Mouse (Mus musculus): ENCODE data around the gene Fam184b. TPM values are rescaled to one million over a fixed set of nuclear protein-coding genes. Genes with fewer than 3 reads are reported as not detected.

Fam184b gene
- total RNA-seq, 4 experiments from 2014 or later: 0.06 to 0.09 TPM; not detected in 2

DNA sequence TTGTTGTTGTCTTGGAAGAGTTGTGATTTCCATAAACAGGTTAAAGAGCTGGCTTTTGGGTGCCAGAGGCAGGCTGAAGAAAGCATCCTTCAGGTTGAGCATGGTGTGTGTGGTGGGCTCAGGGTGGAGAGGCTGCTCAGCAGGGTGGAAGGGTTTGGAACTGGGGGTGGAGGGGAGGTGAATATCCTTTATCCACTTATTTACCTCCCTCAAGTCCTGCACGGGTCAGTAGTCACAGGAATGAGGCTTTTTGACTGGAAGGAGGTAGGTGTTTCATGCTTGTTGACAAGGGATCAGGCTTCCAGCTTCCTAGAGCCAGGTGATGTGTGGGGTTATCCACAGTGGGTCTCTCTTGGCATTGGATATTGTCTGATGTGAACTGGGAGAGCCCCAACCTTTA lies 124.8 kb downstream of the Fam184b start:
- DNase-seq (ENCODE audit: low spot score): no peak

GRCm38 (mm10) chr5:45513511-45513910 lies 125.9 kb downstream of the Fam184b start:
- DNase-seq (ENCODE audit: low spot score): no peak

DNA sequence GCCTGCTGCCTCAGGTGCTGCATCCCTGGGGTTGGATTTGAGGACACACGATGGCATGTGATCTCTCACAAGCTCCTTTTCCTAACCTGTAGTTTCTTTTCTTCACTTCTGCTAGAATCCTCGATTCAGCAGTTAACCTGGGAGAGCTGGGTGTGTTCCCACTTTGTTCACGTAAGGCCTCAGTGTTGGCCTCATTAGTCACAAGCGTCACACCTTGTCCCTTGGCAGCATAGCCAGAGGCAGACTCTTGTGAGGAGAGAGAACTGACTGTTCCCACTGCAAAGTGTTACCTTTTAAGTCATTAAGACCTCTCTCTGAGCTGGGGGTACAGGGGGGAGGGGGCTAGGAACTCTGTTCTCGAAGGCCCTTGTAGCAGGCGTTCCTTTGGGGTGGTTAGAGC lies 126.5 kb downstream of the Fam184b start:
- no peak for DNase-seq (ENCODE audit: low spot score)

DNA sequence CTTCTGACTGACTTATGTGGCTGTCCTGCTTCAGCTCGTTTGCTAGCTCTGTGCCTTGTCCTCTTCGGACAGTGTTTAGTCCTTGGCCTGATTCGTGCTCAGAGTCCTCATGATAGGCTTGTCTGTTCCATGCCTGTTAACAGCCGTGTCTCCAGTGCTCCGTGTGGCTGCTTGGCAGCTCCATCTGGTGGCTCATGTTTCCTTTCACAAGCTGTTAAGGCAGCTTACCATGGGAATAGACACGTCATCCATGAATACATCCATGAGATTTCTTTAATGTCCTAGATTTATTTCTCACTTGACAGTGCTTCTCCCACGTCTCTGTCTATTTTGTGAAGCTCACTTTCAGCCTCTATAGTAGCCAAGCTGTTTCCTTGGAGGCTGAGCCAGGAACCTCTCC lies 129.3 kb downstream of the Fam184b start:
- DNase-seq (ENCODE audit: low spot score): no peak

GRCm38 (mm10) chr5:45497564-45497963 lies 141.8 kb downstream of the Fam184b start:
- no peak for DNase-seq (ENCODE audit: low spot score)

GRCm38 (mm10) chr5:45496930-45497550 lies 142.4 kb downstream of the Fam184b start:
- DNase-seq (ENCODE audit: low spot score): no peak

GRCm38 (mm10) chr5:45496479-45496878 lies 142.9 kb downstream of the Fam184b start:
- DNase-seq (ENCODE audit: low spot score): no peak

- DNase-seq (ENCODE audit: low spot score): no peak
Observed at GRCm38 (mm10) chr5:45496042-45496441, 143.4 kb downstream of the Fam184b start.

- no peak for DNase-seq (ENCODE audit: low spot score)
Observed at GRCm38 (mm10) chr5:45495429-45495975, 143.9 kb downstream of the Fam184b start.

- no peak for DNase-seq (ENCODE audit: low spot score)
Observed at GRCm38 (mm10) chr5:45494093-45494755, 145.2 kb downstream of the Fam184b start.

DNA sequence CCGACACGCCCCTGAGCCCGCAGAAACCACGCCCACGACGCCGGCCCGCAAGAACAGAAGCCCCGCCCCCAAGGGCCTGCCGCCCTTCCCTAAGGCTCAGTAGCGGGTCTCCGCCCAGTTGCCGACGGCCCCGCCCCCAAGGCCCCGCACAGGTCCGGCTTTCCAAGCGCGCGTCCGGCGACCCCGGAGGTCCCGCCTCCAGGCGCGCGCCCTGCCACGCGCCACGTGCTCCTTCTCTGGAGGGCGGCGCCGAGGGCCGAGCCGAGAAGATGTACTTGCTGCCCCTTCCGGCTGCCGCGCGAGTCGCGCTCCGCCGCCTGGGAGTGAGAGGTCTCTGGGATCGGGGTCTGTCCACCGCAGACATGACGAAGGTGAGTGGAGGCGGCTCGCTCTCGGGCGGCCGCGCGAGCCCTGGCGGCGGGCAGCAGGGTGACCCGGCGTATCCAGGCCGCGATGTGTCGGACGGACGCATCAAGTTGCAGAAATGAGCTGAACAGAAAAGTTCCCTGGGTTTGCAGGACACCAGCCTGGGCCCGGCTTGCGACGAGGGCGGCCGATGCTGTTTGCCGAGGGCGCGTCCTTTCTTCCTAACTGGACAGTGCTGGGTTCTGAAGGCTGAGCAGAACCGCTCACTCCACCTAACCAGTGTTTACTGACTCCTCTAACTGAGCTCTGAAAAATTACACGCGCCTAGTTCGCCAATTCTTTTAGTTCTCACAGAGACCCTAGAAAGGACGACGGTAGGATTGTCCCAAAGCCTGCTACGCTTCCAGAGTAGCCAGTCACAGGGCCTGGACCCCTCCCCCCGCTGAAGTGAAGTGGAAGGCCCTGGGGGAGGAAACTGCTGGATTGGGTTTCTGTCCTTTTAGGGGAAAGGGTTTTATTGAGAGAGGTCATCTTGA lies 146.0 kb downstream of the Fam184b start, which contains the start of gene Lap3:
Gene Lap3 (plus strand): TSS at position 184 of the 902 bp plus-strand sequence.
- peak; percentile 99 for DNase-seq (ENCODE audit: low spot score)

DNA sequence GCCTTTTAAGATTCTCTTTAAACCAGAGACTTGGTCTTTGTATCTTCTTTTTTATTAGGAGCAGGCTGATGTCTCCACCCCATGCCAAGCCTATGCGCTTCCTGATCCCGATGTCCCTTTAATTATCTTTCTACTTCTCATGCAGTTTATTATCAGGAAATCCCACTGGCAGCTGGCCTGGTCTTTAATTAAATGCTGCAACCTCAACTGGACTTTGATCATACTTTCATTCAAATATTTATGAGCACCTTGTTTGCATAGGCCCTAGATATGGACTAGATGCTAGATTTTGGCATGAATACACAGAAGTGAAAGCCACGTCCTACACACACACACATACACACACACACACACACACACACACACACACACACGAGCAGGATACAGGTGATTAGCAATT lies 147.6 kb downstream of the Fam184b start:
- no peak for DNase-seq (ENCODE audit: low spot score)

DNA sequence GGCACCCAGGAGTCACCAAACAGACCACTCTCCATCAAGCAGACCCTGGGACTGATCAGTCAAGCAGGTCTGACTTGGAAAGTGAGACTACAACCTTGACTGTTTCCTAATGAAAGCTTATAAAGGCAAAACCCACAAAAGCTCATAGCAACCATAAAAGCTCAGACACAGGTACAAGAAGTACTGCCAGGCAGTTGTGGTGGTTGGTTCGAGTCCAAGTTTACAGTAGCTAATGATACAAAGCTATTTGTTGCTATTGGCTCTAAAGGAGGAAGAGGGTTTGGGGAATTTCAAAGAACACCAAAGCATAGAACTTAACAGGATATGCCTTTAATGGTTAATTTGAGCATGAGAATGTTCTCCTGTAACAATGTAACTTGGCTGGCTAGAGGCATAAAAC lies 155.8 kb downstream of the Fam184b start:
- DNase-seq (ENCODE audit: low spot score): no peak

GRCm38 (mm10) chr5:45482607-45483006 lies 156.8 kb downstream of the Fam184b start:
- no peak for DNase-seq (ENCODE audit: low spot score)

DNA sequence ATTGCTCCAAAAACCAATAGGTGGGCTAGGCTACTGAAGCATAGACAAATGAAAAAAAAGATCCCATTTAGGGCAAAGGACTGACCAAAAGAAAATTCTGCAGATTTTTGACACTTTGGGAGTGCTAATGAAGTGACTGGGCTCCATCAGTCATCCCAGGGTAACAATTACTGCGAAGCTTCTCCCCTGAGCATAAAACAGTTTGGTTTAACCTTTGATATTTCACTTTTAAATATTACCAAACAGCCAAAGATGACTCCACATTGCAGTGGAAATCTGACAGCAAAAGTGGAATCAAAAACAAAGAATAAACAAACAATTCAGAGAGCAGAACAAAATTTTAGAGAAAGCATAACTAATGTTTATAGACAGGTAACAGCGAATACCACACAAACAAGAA lies 158.3 kb downstream of the Fam184b start:
- DNase-seq (ENCODE audit: low spot score): no peak

GRCm38 (mm10) chr5:45480066-45480465 lies 159.3 kb downstream of the Fam184b start:
- no peak for DNase-seq (ENCODE audit: low spot score)

Other genes starting within 250 kb of the Fam184b start
- gene Qdpr, start 189.4 kb downstream of the Fam184b start, total RNA-seq (2022): 10 to 100 TPM; 82.6 to 94.5 (median 91.0) TPM
- gene Clrn2, start 185.9 kb downstream of the Fam184b start, total RNA-seq (2022): not detected
- 100 to 1,000 TPM; 103 to 108 (median 108) TPM for gene Lap3, start 146.2 kb downstream of the Fam184b start, total RNA-seq (2022)
- gene Med28, start 119.4 kb downstream of the Fam184b start, total RNA-seq (2022): 10 to 100 TPM; 57.0 to 63.5 (median 57.4) TPM
- gene Ncapg, start 30.3 kb upstream of the Fam184b start, total RNA-seq (2022): under 1 TPM; 0.06 to 0.63 (median 0.21) TPM
- gene Lcorl, start 218.0 kb upstream of the Fam184b start, total RNA-seq (2022): 1 to 10 TPM; 6.4 to 8.2 (median 6.9) TPM